Mouse (Mus musculus) CD4-positive, CD25-positive, alpha-beta regulatory T cell, adult 4 months (primary cell): Measurements from ENCODE around the gene Heatr6. TPM values are rescaled to one million over a fixed set of nuclear protein-coding genes. Genes with fewer than 3 reads are reported as not detected.

Source experiments
- ATAC-seq: one replicate; pipeline ENCODE4 v1.8.0; 2017
- polyA plus RNA-seq, 2 experiments: library from polyadenylated mRNA; unstranded; fragments of 100-300 nt; shearing (Covaris generic); gene quantifications; one replicate each; pipeline ENCODE4 v1.2.1; 2017

Gene Heatr6
- polyA plus RNA-seq, 2 experiments from 2014 or later = 34.2 to 44.9 TPM

DNA sequence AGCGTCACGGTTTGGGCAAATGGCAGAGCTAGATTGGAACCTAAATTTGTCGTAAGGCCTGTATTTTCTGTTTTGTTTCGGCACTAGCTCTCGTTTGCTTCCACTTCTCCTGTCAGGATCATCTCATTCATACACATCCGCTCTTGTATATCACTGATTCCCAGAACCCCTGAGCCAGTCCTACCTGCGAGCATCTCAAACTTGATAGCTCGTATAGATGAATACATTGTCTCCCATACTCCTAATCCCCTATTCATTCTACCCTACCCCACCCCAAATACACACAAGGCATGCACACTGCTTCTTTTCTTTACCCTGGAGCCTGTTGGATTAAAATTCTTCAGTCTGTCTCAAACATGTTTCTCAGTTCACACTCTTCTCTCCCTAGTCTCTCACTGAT is 731 bp downstream of the Heatr6 start:
- ATAC-seq = no peak

DNA sequence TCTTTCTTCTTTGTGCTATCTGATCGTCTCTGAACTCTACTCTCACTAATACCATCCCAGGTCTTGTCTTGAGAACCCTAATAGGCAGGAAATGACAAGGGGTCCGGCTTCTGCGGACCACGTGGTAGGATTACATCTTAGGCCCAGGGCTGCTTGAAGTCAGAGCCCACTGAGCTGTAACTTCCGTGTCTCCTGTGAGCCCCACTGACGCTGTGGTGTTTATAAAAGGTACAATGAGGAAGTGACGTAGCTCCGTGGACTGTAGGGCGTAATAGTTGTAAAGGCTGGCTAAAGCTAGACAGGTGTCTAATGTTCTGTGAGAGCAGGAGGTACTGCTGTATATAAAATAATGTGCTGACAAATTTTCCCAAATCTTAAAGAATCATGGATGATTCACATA is 13.8 kb downstream of the Heatr6 start:
- no peak for ATAC-seq

DNA sequence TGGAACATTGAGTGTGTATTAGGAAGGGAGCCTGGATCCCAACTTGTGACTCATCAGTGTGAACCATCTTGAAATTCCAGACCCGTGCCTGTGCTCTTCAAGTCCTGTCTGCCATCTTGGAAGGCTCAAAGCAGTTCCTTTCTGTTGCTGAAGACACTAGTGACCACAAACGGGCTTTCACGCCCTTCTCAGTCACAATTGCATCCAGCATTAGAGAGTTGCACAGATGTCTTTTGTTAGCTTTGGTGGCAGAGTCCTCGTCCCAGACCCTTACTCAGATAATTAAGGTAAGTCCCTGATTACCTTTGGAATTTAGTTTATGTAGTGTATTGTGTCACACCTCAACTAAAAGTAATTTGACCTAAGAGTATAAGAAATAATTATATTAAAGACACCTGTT is 15.5 kb downstream of the Heatr6 start:
- no peak for ATAC-seq

DNA sequence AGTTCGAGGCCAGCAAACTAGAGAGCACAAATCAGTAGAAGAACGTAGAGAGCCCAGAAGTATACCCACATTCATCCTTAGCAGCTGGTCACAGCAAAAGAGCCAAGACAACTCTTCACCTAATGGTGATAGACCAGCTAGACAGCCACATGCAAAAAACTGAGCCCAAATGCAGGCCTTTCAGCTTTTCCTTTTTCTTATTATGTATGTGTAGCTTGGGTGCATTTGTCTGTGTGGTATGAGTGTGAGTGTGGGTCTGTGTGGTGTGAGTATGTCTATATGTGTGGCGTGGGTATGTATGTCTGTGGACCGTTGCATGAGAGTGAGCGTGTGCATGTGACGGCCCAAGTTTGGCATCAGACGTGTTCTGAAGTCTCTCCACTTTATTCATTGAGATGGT is 17.5 kb downstream of the Heatr6 start:
- no peak for ATAC-seq

DNA sequence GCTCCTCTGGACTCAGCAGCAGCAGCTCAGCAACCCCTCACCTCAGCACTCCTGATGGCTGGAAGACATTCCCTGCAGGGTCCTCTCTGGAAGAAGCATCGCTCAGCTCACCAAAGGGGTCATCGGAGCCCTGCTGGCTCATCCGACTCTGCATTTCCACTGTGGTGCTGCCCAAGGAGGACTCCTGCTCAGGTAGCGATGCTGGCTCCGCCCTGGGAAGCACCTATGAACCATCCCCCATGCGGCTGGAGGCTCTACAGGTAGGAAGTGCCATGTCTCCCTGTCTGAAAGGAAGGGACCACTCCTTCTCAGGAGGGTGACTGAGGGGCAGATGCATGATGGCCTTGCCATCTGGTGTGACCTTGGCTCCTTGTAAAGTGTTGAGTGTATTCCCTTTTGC is 18.8 kb downstream of the Heatr6 start:
- no peak for ATAC-seq

DNA sequence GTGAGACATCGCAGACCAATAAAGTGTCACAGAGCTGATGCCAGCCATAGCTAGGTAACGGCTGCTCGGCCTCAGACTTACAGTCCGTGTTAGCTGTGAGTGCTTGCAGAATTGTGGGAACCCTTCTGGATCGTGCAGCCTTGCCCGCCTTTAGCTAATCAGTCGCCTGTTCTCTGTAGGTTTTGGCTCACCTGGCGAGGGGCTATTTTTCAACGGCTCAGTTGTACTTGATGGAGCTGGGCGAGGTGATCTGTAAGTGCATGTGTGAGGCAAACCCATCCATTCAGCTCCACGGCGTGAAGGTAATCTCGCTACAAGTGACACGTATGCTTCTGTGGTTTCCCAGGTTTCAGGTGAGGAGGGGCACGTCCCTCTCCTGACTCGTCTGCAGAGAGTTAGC is 20.2 kb downstream of the Heatr6 start:
- no peak for ATAC-seq

DNA sequence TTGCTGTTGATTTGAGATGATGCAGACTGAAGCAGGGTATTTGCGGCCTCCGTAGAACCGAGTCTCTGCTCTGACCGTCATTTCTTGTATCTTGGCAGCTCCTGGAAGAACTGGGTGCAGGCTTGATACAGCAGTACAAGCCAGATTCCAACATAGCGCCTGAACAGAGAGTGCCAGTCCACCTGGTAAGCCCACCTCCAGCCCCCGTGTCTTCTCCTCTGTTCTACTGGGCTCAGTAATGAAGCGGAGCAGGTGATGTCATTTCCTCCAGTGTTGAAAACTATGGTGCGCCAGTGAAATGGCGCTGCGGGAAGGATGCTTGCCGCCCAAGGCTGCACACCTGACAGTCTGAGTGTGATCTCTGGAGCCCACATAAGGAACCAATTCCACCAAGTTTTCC is 20.8 kb downstream of the Heatr6 start:
- ATAC-seq = no peak

DNA sequence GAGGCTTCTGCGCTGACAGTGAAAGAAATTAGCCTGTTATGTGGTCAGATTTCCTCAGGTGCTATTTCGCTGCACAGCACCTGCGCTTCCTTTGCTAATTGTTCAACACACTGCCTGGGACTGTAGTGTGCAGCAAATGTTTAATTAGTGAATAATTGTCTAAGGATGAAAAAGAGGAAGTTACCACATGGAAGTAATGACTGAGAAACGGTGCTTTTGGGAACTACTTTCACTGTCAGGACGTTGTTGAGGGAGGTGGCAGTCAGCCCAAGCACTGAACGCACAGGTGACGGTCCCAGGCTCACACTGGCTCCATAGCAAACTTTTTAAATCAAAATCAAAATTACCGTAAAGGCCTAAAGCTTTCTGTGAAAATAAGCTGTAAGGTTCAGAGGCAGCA is 23.3 kb downstream of the Heatr6 start:
- ATAC-seq = no peak

DNA sequence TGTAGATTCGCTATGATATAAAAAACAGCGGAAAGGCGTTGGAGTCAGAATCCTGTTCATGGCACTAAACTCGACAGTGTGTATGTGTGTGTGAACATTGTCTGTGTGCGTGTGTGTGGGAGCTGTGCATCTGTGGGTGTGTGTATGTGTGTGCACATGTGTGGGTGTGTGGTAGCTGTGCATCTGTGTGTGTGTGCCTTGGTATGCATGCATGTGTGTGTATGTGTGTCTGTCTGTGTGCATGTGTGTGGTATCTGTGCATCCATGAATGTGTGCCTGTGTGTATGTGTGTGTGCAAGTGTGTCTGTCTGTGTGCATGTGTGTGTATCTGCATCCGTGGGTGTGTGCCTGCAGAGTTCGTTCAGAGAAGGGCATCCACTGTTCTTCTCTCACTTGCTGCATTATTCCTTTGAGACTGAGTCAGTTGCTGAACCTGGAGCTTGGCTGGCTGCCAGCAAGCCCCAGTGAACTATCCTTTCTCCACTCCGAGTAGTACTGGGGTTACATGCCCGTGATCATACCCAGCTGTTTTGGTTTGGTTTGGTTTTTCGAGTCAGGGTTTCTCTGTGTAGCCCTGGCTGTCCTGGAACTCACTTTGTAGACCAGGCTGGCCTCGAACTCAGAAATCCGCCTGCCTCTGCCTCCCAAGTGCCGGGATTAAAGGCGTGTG is 30.6 kb downstream of the Heatr6 start:
- ATAC-seq = no peak

DNA sequence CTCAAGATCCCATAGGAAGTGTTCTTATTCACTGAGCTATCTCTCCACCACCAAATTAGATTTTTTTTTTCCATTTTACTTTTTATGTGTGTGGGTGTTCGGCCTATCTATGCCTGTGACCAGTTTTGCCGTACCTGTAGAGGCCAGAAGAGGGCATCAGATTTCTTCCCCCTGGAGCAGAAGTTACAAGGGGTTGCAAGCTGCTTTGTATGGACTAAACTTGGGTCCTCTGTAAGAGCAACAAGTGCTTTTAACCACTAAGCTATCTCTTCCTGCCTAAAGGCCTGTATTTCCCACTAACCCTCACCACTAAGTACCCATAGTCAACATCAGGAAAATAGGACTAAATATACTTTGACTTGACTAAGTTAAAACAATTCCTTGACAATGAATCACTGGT is 31.2 kb downstream of the Heatr6 start:
- ATAC-seq = no peak

DNA sequence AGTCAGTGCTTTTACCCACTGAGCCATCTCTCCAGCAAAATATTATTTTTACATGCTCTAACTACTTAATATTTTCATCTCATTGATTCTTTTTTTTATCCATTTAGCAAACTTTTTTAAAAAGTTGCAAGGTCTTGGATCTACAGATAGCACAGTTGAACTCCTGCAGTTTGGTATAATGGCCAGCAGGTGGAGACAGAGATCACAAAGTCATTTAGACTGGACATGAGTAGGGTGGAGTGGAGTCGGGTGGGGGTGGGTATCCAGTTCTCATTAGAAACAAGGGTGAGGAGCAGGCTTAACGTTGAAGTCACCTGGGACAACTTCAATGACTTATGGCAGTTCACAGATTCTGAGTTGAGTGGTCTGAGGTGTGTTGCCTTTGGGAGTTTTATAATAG is 31.9 kb downstream of the Heatr6 start:
- ATAC-seq = no peak

DNA sequence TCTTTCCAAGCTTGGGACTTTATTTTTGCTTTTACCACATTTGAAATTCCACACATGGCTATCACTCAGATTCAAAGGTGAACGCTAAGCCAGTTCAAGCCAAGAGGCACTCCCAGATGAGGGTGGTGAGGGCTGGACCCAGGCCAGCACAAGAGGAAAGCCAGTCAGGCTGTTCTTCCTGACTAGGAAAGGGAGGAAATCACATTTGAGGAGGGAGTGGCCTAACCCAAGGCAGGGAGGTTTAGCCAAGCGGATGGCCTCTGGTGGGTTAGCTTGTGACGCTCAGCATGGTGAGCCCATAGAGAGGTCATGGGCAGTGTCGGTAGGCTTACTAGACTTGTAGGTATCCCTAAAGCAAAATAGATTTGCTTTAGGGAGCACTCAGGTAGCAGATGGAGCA is 33.3 kb downstream of the Heatr6 start:
- no peak for ATAC-seq

DNA sequence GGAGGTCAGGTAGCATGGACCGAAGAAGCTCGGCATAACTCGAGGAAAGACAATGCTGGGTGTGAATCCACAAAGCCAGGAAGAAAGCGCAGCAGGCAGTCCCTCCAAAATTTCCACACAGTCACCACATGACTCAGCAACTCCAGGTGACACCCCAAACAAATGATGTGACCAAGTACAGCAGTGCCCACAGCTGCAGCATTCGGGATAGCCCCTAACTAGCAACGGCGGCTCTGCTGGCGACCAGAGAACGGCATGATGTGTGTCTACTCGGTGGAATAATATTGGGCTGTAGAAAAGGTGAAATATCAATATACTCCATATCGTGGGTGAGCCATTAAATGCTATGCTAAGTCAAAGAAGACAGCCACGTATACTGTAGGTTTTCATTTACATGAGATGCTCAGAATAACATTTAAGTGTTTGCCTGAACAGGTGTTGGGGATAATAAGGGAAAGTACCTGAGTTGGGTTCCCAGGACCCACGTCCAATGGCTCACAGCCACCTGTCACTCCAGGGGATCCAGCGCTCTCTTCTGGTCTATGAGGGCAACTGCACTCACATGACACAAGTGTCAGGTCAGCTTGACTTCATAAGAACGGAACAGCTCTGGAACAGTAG is 34.0 kb downstream of the Heatr6 start:
- no peak for ATAC-seq

DNA sequence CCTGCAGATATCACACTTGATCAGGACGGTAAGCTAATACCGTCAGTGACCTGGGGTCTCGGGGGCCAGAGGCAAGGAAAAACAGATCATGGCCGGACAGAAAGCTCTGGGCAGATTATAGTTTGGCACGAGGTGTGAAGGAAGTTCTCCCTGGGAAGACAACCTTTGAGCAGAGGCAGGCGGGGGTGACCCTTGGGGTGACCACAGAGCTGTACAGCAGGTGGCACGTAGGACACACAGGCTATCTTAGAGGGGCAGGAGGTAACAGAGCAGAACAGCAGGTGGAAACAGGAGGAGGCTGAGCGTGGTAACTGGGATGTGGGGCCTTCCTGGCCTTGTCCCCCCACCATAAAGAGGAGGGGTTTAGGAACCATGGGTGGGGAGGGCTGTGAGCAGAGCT is 34.8 kb downstream of the Heatr6 start:
- ATAC-seq = no peak

DNA sequence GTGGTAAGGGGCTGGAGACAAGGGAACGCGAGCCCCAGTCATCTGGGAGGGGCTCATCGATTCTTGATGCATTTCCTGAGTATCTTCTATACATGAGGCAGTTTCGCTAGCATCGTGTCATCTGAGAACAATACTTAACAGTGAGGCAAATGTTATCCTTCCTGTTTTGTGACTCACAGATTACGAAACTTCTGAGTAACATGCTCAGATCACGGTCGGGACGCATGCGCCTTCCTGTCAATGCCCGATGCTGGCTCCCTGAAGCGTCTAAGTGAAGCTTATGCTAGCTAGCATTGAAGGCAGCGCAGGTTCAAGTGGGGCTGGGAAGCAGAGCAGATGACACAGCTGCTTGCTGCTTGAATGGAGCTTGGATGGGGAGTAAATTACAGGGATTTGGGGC is 35.8 kb downstream of the Heatr6 start:
- peak; percentile 97 for ATAC-seq

DNA sequence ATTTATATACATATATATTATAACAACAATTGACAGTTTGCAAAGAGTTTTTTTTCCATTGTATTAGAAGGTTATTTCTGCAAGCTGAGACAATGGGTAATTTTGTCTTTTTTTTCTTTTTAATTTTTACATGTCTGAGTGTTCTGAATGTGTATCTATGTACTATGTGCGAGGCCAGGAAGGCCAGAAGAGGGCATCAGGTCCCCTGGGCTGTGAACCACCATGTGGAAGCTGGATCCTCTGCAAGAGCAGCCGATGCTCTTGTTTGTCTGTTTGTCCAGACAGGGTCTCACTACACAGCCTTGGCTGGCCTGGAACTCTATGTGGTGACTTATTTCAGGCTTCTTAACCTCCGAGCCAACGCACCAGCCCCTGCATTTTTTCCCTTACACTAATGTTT is 37.6 kb downstream of the Heatr6 start:
- no peak for ATAC-seq

DNA sequence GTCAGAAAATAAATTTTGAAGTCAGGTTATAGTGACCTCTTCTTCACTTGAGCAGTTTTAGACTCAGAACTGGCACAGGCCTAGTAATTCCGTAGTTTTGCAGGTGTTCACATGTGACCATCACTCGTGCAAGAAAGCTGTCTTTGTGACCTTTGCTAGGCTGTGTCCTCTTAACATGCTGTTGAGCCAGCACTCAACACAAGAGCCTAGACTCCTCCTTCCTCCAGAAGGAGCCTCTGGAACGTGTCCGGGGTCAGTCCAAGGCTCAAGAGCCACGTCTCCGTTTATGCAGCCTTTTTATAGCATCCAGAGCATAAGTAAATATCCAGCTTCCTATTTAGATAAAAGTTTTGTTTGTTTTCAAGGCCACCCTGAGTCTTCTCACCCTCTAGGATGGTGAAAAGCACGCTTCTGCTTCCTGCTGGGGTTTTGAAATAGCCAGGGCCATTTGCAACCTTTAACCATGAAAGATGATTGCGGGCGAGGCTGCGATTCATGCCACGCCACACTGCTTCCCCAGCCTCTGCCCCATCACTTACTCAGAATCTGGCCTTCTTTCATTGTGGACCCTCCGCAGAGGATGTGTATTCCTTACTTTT is 38.9 kb downstream of the Heatr6 start:
- ATAC-seq = no peak

DNA sequence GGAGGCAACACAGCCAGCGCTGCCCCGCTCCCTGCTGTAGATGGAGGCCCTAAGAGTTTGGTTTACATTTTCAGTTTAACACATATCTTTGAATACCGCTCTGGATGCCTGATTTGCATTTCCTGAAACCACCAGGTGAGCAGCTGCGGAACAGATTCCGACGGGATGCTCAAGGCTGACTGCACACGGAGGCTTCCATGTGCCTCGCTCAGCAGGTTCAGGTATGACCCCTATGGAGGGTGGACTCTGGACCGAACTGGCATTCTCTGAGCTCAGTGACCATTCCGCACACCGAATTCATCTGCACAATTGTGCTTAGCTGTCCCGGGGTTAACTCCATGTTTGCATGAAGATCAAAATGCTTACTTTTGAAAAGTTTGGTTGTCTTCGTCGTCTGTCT is 39.8 kb downstream of the Heatr6 start:
- no peak for ATAC-seq

DNA sequence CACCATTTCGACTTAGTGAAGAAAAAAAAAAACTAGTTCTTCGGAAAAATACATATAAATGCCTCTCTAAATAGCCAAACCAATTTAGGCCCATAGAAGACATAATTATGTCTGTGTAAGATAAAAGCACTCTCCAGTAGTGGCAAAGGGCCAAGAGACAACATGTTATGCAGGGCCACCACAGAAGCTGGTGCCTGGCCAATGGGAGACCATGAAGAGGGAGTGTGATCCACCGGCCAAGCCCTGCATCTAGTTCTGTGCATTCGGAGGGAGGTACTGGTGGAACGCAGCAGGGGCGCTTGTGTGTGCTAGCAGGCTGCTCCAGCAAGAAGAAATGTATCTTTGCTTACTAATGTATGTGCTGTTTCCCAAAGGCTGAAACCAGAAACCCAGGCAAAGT is 42.6 kb downstream of the Heatr6 start:
- no peak for ATAC-seq

DNA sequence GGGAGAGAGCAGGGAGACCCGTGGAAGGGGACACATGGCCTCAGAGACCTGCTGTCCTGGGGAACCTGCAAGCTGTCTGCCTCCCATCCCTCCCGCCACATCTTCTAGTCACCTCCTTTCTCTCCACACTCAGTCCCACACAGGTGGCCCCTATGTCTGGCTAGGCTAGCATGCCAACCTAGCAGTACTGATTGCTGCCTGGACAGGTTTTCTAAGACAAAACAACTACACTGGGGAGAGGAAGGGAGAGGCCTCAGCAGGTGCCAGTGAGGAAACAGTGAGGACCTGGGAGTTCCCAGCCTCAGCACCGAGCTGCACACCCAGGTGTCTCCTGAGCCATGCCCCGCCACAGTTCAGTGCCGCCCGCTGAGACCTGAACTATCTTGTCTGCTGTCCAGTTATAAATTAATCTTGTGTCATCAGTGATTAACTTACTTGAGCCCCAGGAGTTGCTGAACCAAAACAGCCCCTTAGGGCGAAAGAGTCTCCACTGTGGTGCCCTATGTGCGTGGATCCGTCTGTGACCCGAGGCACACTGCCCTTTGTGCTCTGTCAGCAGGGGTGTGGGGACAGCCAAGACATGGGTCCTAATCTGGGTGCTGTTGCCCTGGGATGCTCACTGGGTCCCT is 43.6 kb downstream of the Heatr6 start:
- ATAC-seq = no peak

DNA sequence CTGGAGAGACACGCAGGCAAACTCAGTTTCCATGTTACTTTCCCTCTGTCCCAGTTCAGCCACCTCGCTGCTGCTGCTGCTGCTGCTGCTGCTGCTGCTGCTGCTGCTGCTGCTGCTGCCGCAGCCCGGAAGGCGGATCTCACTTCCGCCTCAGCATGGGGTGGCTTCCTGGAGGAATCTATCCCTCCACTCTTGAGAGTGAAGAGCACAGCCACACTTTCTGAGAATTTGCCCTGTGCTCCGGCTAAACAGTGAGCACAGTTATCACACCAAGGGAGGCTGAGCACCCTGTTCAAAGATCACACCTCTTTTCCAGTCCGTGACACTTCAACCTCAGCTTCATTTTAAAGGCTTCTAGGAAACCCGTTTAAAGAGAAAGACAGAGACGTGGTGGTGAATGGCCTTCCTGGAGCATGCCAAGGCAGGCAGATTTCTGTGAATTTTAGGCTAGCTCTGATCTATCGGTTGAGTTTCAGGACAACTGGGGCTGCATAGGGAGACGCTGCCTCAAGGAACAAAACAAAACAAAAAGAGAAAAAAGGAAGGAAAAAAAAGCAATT is 46.5 kb downstream of the Heatr6 start:
- ATAC-seq = no peak

DNA sequence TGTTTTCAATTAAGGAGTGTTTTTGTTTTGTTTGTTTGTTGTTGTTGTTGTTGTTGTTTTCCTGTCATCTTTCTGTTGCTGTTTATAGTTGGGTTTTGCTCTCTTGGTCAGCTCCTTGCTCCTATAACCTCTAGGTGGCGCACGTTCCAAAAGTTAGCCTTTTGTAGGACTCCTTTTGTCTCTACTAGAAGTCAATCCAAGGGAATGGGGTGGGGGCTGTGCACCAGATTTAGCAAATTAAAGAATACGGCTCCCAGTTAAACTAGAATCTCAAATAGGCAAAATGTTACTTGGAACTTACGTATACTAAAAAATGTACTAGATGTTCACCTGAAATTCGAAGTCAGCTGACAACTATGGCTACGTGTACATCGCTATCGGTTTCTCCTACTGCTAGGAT is 48.7 kb downstream of the Heatr6 start:
- ATAC-seq = no peak

DNA sequence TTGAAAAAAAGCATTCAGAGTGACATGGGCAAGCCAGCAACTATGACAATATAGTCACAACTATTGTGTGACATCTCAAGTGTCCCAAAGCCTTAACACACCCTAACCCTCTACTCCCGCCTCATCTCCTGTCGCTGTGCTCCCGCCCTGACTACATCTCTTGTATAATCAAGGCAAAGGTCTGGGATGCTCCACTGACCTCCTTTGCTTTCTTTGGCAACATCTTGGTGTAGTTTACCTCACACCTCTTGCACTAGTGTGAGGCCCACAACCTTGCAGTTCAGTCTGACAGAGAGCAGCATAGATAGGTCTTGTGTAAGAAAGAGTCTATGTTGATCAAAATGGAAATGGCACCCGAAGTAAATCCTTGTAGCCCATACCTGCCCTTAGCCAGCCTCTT is 49.1 kb downstream of the Heatr6 start:
- ATAC-seq = no peak

DNA sequence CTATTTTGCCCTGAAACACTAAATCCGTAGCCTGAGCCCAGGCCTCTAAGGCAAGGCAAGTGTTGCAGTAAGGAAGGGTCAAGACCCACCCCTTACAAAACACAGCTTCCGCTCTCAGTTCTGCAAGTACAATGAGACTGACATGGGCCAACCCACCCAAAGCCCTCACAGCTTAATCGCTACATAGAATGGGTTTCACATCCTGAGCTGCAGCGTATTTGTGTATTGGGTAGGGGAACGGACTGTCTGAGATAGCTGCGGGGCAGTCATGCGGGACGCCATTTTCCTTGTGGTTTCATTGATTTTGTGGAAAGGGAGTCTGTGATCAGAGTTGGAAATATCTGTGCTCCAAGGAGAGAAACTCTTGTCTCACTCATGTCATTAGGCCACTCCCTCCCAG is 56.9 kb downstream of the Heatr6 start:
- ATAC-seq = no peak
